Mouse (Mus musculus): ENCODE data around the gene Ern1.
A peak's percentile ranks its signal among the peaks of the same experiment; 100 is the strongest.

Gene Ern1

DNA sequence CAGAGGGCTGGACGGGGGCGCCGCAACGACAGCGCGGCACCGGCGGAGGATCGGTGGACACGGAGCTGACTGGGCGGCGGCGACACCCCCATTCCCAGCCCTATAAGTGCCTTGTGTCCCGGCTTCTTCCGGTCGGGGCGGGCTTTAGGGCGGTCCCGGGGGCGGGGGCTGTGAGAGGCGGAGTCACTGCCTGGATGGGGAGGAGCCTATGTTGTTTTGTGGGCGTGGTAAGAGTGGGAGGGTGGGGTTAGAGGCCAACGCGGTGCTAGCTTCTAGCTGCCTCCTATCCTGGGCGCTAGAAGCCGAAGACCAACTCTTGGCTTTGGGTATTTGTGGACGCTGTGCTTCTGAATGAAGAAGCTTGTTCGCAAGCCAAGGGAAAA is at the start of gene Ern1:
TSS of gene Ern1 (minus strand) at position 120 of the 383 bp plus-strand sequence.
- peak; percentile 96 to 98 for DNase-seq

DNA sequence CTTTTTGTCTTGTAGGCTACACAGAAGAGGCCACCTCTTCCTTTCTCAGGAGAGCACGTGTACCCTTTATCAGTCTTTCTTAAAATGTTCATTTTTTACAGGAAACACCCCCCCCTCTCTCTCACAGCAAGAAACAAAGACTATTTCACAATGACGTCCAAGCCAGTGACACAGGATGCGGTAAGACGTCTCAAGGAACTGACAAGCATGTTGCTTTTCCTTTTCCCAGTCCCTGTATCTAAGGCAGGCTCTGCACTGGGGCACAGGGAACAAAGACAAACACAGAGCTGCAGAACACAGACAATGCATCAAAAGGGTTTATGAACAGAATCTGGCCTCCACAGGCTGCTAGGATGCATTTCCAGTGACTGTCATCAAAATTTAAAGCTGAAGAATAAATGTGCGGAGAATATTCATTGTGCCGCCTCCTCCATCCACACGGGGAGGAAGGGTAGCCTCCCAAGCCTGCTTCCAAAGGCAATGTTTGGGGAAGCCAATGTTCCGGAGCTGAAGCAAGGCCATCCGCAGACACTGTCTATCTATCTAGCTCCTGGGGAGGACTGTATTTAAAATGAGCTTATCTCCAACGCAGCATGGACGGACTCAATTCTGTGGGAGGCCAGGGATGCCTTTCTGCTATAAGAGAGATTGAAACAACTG is 48.7 kb upstream of the Ern1 start:
- DNase-seq, result no peak

DNA sequence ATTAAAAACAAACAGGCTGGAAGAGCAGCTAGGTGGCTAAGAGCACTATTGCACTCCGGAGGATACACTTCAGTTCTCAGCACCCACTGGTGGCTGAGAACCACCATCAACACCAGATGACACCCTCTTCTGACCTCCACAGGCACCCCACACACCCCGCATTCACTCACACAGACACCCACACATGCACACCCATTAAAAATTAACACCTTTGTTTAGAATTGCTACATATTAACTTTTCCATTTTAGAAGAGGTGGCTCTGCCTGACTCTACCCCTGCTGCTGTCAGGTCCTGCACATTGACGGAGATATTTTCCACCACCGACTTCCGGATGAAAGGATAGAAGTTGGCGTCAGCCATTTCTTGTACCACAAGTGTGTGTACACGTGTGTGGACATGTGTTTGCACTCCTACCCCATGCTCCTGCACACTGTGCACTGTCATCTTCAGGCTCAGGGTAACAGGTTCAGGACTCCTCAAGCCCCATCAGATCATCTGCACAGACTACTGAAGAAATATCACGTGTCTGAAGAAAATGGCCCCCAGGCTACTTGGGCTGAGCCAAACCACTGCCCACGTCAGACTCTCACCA is 48.1 kb upstream of the Ern1 start:
- DNase-seq, result no peak

DNA sequence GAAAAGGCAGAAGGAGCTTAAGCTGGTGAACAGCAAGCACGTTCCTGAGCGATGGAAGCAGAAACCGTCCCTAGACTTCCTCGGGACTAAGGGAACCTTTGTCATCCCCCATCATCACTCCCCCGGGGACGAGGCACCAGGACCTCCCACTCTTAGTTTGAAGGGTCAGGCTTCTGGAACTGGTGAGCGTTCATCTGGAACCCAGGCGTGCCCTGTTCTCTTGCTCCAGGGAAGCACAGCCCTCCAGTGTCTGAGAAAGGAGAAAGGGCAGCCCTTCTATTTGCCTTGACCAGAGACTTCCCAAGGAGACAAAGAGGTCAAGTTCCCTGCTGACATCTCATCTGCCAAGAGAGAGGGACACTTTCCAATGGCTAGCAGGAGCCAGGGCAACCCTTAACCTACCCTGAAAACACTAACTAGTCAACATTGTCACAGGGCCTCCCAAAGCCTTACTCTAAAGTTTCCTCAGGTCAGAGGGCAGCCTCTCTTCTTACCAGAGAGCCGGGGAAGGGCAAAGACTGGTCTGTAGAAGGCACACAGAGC is 44.7 kb upstream of the Ern1 start:
- no peak for DNase-seq

DNA sequence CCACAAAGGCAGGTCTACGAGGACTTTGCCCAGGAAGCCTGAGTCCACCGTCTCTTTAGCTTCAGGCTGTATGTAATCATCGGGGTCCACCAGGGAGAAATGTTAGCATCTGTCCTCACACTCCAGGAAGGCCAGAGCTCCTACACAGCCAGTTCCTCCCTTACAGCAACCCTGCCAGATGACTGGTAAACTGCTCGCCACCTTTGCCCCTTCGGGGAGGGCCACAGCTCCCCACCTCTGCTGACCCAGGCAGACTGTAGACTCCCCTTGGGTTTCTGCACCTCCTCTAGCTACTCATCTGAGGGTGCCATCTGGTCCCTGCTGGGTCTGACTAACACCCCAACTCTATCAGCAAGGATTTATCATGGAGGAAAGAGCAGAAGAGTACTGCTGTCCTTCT is 42.1 kb upstream of the Ern1 start:
- no peak for DNase-seq

DNA sequence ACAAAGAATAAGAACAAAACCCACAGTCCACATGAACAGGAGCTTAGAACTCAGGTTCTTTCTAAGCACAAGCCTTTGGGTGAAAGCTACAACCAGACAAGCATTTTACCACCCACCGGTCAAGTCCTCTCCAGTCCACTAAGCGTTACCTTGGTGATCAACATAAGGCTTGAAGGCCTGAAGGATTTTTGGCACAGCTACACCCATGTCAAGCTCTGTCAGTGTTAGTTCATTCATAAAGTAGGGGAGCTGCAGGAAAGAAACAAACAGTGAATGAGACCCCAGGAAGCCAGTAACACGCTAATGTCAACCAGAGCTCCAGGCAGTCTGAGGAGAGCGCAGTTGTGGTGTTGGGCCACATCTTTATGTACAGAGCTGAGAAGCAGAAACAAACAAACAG is 41.5 kb upstream of the Ern1 start:
- DNase-seq, result no peak

DNA sequence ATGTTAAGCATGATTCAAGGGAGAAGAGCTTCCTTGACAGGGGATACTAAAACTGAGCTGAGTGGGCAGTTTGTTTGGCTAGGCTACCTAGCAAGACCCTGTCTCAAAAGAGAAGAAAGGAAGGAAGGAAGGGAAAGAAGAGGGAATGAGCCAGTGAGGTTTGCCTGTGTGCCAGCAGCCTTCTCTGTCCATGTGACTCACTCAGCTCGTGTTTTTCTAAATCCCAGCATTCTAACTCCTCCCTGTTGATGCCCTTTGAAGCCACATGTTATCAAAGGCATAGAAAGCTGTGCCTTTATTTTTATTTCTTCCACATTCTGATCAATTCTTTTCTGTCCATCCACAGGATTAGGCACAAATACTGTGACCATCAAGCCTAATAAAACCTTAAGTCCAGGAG is 40.3 kb upstream of the Ern1 start:
- DNase-seq, result no peak

DNA sequence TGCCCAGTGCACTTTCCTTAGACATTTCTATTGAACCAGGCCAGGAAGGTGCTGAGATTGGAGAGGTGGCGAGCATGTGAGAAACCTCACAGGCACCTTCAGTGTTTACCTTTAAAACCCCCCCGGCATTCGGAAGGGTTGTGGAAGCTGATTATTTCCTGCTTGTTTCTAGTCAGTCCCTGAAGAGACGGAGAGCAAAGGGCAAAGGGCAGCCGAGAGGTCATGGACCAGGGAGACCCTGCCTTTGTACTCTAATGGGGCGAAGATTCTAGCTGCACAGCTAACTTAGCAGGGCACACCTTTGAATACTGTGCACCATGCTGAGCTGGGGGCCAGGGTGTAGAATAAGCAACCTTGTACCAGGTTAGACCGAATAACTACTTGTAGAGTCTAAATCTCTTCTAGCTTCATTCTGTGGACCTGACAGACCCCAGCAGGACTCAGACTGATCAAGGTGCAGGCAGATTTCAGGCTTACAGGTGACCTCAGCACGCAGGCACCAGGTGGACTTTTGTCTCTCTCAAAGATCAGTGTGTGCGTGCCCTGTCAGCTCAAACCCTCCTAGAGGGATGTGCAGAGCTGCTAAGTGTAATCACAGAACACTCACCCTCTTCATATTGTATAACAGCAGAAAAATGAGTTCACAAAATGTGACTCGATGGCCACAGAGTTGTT is 39.6 kb upstream of the Ern1 start:
- DNase-seq, result no peak

DNA sequence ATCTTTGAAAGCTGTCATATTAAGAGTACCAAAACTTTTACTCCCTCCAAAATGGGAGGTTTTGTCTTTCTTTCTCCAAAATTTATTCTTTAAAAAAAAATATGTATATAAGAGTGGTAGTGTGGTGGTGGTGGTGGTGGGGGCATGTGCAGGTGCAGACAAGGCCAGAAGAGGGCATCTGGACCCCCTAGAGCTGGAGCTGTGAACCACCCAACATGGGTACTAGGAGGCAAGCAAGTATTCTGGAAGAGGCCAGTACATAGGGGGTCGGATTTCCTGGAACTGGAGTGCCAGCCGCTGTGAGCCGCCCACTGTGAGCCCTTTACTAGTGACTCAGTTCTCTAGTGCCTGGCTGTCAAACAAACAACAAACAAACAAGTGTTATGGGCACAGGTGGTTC is 34.9 kb upstream of the Ern1 start:
- DNase-seq, result no peak

DNA sequence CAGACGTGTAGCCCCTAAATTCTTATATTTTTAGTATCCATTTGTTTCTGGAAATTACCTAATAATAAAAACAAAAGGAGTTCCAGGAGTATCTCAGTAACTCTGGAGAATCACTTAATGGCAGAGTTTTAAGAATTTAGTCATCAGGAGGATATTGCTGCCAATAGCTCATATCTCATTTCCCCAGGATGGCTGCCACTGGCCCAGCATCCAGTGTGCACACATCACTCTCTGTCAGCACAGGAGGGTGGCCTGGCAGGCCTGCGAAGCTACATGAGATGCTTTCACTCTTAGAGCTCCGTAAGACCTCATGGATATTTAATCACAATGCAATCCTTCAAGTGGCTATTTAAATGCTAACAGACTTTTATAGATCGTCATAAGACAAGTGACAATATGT is 34.0 kb upstream of the Ern1 start:
- DNase-seq, result no peak

DNA sequence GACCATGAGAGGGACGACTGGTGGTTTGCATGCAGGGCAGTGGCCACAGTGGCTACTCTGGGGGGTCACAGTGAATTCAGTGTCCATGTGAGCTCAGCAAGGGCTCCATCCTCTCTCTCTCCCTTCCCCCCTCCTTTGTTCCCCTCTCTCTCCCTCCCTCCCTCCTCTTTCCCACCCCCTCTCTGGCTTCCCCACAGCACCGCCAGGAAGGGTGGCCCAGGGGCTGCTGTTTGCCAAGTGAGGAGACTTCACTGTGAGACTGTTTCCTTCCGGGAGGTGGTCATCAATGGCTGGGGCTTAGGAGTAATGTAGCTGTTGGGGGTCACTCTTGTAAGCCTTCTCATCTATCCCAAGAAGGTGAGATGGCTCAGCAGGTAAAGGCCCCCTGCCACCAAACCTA is 32.8 kb upstream of the Ern1 start:
- no peak for DNase-seq

DNA sequence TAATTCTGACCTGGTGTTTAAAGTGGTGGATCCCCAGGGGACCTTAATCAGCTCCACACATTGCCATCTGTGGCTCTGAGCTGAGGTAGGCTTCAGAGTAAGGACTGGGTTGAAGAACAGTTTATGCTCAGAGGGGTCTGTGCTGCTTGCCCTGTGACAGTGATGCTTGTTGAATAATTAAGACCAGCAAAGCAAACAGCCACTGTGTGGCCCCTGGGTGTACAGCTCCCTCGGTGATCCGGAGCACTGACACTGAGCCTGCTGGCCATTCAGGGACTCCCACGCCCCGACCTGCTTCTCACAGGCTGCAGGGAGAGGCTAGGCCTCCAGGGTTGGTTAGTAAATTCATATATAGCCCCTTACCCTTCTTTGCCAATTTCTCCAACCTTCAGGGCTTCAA is 31.9 kb upstream of the Ern1 start:
- DNase-seq, result no peak

DNA sequence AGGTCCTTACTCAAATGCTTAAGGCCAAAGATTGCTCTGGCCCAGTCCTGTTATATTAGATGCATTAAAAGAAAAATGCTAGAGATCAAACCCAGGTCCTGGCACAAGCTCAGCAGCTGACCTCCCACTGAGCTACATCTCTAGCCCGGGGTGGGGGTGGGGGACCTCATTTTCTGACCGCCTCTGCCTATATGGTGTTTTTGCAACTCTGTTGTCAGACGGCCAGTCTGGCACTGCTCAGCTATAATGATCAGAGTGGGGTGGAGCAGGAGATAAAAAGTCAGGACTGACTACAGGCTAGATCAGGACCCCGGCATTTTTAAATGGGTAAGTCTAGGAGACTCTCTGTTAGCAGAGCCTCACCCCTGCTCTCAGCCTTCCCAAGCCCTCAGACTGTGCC is 30.7 kb upstream of the Ern1 start:
- no peak for DNase-seq

DNA sequence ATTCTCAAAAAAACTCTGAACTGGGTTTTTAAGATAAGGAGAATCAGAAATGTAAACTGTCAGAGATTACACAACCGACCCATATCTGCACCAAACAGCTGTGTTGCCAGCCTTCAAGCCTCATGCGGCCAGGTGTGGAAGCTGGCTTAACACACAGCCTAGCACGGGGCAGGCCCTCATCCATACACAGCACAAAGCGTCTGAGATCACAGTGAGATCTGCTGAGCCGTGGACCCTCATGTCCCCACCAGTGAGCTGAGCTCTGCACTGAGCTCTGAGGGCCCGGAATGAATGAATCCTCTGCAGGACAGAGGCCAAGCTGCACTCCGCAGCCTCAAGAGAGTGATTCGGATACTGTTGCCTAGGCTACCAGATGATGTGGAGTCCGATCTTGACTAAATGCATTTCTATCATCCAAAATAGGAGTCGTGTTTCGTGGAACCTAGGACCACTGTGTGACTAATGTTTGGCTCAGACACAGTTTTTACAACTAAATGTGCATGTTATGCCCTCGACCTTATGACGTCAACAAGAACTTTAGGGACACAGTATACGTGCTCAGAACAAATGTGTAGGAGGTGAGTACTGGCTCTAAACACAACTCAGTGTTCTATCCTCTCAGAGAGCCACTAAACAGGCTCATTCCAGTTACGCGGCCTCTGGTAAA is 27.6 kb upstream of the Ern1 start:
- no peak for DNase-seq

DNA sequence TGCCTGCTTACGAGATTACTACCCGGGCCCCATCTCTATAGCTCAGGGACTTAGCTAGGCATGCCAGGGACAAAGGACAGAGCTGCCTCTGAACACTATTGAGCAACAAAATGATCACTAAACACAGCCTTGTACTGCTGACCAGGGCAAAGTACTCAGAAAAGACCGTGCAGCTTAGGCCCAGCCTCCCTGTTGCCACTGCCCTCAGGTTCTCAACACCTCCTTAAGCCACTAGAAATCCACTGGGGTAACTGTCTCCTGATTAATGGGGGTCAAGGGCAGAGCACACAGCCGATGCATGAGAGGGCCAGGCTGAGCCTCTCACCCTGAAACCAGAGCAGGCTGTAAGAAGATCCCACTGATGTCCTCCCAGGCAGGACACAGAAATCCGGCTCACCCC is 26.8 kb upstream of the Ern1 start:
- DNase-seq, result no peak

DNA sequence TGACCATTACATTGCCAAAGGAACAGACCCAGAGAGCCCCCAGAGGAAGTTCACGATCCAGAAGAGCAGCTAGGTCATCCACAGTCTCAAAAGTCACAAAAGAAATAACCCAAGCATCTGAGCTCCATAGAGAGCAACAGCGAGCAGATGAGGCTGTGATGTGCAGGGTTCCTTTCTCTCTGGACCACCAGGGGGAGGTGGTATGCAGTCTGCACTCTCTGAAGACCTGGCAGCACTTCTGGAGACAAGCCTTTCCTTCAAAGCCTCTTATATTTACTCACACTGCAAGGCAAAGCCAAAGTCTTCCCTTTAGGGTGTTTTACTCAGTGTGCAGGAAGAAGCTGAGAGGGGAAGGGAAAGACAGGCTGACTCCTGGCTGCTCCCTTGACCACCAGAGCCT is 25.5 kb upstream of the Ern1 start:
- DNase-seq, result peak; percentile 81 to 85

DNA sequence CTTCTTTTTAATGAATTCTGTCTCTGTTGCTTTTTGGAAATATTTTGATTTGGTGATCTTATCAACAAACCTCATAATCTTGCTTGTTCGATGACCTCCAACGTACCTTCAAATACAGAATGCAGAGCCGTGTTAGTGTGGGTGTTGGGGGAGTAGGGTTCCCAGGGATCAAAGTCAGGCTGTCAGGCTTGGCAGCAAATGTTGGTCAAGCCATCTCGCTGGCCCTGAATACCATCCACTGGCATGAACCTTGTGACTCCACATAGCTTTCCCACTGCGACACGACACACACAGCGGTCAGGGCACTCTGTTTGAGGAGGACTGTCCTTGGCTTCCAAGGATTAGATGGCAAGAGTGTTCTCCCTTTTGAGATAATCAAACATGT is 24.3 kb upstream of the Ern1 start:
- no peak for DNase-seq

DNA sequence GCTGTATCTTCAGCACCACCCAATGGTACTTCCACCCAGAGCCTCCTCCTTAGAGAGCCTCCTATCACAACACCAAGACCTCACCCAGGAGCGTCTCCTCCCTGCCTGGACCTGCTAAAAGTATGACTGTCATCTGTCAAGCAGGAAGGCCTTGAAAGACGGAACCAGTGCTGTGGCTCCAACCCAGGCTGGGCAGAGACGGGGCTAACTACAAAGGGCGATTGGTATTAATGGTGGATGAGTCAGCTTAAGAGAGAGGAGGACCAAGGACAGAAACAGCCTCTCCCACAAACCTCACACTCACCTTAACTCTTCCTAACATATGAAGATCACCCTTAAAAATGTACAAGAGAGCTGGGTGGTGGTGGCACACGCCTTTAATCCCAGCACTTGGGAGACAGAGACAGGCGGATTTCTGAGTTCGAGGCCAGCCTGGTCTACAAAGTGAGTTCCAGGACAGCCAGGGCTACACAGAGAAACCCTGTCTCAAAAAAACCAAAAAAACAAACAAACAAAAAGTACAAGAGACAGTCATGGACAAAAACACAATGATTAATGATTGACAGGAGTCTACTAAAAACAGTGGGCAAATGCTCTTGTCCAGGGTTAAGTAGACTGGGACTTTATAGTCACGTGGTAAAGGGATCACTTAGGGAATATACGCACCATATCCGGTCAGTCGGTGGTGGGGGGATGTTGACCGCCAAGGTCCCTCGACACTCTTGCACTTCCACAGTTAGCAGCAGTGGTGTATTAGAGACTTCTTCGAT is 23.8 kb upstream of the Ern1 start:
- no peak for DNase-seq

DNA sequence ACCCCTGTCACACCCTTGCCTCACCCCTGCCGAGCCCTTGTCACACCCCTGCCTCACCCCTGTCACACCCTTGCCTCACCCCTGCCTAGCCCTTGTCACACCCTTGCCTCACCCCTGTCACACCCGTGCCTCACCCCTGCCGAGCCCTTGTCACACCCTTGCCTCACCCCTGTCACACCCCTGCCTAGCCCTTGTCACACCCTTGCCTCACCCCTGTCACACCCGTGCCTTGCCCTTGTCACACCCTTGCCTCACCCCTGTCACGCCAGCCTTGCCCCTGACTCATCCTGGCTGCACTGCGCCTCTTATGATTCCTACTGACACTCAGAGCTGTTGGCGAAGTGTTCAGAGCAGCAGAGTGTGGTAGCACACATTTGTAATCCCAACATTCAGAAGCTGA is 20.0 kb upstream of the Ern1 start:
- DNase-seq, result no peak

DNA sequence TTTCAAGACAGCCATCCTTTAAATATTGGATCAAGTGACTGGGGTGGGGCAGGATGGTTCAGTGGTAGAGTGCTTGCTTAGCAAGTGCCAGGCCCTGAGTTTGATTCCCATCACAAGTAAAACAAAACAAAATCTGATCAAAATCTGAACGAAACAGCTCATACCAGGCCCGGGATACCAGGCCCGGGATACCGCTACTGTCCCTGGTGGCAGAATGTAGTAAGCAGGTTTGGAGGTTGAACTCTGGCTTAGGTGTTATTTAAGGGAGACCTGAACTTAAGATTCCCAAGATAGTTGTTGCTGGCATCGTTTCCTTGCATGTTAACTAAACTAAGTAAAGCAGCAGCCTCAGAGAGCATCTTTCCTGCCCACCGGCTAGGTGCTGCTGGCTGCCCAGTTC is 18.6 kb upstream of the Ern1 start:
- DNase-seq, result no peak

DNA sequence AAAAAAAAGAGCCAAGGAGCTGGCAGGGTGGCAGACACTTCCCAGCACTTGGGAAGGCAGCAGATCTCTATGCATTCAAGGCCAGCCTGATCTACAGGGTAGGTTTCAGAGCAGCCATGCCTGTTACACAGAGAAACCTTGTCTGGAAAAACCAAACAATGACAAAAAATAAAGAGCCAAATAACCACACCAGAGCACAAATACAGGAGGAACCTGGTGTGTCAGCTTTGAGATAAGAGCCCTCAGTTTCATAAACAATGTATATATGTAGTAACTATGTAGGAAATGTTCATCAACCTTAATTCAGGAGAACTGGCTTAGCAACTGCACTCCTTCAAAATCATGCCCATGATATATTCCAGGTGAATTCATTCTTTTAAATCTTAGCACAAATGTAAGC is 16.5 kb upstream of the Ern1 start:
- no peak for DNase-seq

DNA sequence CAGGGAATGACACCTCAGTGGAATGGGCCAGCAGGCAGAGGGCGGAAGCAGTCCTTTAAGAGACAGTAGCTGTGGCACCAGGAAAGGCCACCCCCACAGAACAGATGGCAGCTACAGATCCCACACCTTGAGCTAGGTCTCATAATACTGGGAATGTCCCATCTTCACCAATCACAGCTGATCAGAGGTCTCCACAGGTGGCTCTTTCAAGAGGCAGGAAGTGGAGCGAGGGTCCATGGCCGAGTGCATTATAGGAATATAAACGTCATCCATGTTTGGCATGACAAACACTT is 15.7 kb upstream of the Ern1 start:
- DNase-seq, result no peak

Data from kidney, postnatal 4 days (tissue).